Mouse (Mus musculus): ENCODE results near the gene Lrrc74b.

Gene Lrrc74b

GRCm38 (mm10) chr16:17496499-17497305 lies 64.3 kb downstream of the Lrrc74b start:
- DNase-seq (ENCODE audit: low spot score) = no peak
